Mouse (Mus musculus) megakaryocyte progenitor cell, adult 5-6 weeks (primary cell): Measurements from ENCODE around the gene AU021092. TPM values are rescaled to one million over a fixed set of nuclear protein-coding genes. Genes with fewer than 3 reads are reported as not detected.
"Not testable (repeated sequence)": the region's sequence is repeated elsewhere in the genome, so short reads cannot be mapped to it uniquely, and the experiment has no call there.

Experiments
- ATAC-seq: replicated peaks from 2 replicates; pipeline ENCODE4 v1.8.0; 2016; ENCODE audit warnings: mild to moderate bottlenecking, moderate TSS enrichment, inconsistent platforms; ENCODE audit not compliant: poor library complexity
- total RNA-seq, 2 experiments: library from RNA; stranded (forward) in 1 of 2; stranded (reverse) in 1 of 2; fragments of 157-497, 149-512 nt in 1 of 2; fragments of 200-1000 nt in 1 of 2; gene quantifications; 2 replicates each; pipeline versions ENCODE4 v1.2.3 to v1.2.4; 2015 to 2017

AU021092 gene
- total RNA-seq (2015) = not detected in 2 replicates
- total RNA-seq (2017) = not detected in 2 replicates

- no peak for ATAC-seq
Measured at GRCm38 (mm10) chr16:5222140-5222539, at the start of gene AU021092. Gene AU021092, minus strand, starts transcription at chr16:5222299.

GRCm38 (mm10) chr16:5271411-5272035 lies 49.4 kb upstream of the AU021092 start:
- no peak for ATAC-seq

GRCm38 (mm10) chr16:5263926-5264325 lies 41.8 kb upstream of the AU021092 start:
- ATAC-seq = no peak

DNA sequence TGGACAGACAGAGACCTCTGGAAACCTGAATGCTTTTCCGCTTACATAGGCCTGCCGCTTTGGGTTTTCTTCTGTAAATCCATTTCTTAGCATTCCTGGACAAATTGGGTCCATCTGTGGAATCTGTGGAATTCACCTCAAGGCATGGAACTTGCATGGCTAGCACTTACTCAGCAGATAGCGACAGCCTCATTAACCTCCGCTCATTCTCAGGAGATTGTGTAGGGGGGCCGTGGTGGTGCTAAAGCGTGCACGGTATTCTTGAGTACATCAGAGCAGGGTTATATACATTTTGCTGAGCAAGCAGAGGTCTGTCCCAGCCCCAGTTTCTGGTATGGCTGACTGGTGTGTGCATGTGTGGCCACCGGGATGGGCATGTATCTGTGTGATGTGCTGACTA lies 41.1 kb upstream of the AU021092 start:
- ATAC-seq = no peak

DNA sequence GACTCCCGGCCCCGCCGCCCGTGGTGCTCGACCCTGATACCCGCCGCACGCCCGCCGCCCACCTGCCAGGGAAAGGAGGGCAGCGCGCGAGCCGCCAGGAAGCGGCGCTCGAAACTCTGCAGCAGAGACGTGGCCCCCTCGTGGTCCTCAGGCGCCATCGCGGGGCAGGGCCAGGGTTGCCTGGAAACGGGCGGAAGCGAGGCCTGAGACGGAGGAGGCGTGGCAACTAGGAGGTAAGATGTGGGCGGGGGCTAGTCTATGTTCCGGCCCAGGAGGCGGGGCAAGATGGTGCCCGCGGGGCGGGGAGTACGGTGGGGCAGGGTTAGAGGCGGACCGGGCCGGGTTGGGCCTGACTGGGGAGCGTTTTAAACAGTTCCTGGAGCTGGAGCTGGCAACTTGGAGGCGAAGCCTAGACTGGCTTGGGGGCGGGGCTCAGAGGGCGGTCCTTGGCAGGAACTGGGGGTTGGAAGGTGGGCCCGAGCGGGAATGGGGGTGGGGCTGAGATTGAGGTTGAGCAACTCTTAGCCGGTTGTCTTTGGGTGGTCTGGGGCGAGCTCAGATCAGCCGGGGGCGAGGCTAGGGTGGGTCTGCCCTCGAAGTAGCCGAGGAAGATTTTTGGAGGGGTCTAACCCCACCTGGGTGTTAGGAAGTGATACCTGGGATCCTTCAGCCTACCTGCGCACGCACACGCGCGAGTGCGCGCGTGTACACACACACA lies 33.8 kb upstream of the AU021092 start, which contains the start of gene Eef2kmt:
Eef2kmt (minus strand) TSS at position 205 of the 718 bp plus-strand sequence.
- peak; percentile 90 for ATAC-seq

GRCm38 (mm10) chr16:5255081-5255740 lies 33.1 kb upstream of the AU021092 start:
- ATAC-seq = no peak

GRCm38 (mm10) chr16:5254346-5255025 lies 32.4 kb upstream of the AU021092 start:
- ATAC-seq = peak; percentile 77

DNA sequence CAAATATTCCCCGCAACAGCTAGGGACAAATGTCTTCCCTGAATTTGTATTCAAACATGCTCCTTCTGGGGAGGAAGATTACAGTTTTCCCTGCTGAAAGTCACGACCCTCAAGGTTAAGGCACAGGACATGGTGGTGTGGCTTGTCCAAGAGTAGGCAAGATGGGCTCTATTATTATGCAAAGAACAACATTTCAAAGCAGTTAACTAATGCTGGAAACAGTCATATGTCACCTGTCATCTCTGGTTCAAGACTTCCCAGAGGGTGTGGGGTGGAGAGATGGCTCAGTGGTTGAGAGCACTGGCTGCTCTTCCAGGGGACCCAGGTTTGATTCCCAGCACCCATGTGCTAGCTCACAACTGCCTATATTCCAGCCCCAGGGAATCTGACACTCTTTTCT lies 30.2 kb upstream of the AU021092 start:
- ATAC-seq = no peak

DNA sequence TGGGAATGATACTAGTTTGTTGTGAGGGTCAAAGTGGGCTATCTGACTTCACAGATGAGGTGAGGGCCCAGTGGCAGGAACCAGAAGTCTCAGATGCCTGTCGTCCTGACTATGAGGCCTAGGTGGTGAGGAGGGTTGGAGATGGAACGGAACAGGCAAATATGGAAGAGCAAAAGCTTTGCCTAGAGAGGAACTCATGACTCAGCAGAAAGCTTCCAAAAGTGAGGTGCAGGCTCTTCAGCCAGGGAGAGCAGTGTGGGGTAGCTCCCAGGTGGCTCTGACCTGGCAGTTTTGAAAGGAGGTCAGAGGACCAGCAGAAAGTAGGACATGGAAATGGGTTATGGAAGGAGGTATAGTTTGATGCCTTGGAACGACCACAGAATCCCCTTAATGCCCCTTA lies 28.8 kb upstream of the AU021092 start:
- no peak for ATAC-seq

DNA sequence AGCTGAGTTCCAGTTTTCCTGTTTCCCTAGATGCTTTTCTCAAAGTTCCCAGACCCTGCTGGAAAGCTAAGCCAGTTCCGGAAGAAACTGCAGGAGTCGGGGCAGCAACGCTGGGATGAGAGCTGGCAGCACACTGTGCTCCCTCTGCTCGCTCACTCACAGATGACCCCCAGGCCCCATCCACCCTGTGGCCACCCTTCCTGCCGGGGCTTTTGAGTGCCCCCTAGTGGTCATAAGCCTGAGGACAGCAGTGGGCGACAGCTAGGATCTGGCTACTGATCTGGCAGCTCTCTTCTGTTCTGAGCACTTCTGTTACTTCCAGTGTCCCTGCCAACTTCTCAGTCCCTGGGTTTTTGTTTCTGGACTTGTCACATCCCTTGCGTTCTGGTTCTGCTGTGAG lies 22.3 kb upstream of the AU021092 start:
- ATAC-seq = peak; percentile 91

- no peak for ATAC-seq
Measured at GRCm38 (mm10) chr16:5242882-5243281, 20.8 kb upstream of the AU021092 start.

- no peak for ATAC-seq
Measured at GRCm38 (mm10) chr16:5242355-5242754, 20.3 kb upstream of the AU021092 start.

GRCm38 (mm10) chr16:5233418-5234313 lies 11.6 kb upstream of the AU021092 start, which contains the start of gene Alg1:
Gene Alg1, plus strand, starts transcription at chr16:5233621.
- peak; percentile 94 for ATAC-seq

DNA sequence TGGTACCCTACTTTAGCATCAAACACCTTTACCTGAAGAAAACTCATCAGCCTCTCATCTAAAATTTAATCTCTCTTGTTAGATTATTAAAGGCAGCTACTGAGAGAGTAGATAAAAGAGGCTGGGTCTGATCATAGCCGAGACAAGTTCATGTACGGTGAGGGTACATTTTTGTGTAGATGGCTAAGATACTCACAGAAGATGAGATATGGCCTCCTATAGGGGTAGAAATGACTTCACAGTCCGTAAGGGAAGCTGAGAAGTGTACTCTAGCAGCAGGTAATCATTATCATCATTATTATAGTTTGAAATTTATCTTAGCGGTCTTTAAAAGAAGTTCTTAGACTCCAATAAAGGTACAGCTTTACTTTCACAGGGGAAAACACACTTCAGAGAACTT lies 10.9 kb upstream of the AU021092 start:
- no peak for ATAC-seq

DNA sequence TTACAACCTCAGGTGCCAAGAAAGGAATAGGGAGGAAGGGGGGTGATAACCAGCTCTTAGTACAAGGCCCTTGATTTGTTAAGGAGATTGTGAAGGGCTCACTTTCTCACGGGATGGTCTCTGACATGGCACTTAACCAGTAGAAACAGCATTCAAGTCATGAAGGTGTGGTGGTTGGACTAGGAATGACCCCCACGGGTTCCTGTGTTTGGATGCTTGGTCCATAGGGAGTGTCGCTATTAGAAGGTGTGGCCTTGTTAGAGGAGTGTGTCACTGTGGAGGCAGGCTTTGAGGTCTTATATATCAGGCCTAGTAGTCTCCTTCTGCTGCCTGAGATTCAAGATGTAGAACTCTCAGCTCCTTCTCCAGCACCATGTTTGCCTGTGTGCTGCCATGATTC lies 6.0 kb upstream of the AU021092 start:
- ATAC-seq = not testable (repeated sequence)

DNA sequence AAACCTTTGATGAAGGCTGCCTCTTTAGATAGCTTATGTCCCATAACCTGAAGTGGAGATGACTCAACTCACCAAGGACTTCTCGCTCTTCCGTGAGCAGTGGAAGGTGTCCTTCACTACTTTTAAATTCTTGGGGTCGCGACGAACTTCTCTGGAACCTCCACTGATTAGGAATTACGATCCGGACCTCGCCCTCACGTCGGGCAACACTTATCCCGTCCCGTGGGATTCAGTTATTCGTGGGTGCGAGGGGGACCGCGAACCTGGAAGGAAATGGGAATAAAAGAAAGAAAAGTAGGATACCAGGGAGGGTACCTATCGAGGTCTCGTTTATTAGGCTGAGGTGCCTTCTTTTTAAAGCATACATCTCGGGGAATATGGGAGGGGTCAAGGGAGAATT lies 5.4 kb upstream of the AU021092 start:
- ATAC-seq = not testable (repeated sequence)

DNA sequence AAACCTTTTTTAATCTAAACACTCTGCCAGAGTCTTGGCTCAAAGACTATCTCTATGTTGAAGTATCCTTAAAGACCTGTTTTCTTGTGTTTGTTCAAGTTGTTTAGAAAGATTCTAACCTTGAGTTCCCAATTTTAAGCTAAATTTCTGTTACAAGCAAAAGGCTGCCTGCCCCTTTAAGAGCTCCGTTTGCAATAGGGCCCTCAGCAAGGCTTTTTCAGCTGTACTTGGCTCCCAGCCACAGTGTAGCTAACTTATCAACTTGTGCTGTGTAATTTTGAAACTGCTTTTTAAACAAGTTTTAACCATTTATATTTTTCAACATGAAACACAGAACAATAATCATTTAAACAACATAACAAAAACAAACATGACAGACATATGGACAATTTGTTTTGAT lies 4.4 kb upstream of the AU021092 start:
- ATAC-seq = not testable (repeated sequence)

DNA sequence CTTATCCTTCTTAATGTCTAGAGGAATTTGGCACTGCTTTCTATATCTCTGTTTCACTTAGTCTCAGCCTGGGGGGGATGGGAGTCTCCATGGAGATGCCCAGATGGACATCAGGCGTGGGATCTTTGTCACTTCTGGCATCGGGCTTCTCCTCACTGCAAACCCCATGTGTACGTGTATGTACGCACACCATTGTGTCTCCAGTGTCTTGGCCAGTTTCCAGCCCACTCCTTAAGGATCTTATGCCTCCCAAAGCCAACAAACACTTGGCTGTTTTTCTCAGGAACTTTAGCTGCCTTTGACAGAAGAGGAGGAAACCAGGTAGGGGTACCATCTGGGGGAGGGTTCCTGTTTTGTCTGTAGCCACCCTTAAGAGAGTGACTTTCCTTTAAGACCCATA lies 696 bp downstream of the AU021092 start:
- no peak for ATAC-seq

GRCm38 (mm10) chr16:5217341-5218133 lies 4.6 kb downstream of the AU021092 start:
- ATAC-seq = no peak
